Mouse (Mus musculus): ENCODE data around the gene Tmem52.
"Not testable (repeated sequence)": the region's sequence is repeated elsewhere in the genome, so short reads cannot be mapped to it uniquely, and the experiment has no call there.

Gene Tmem52

GRCm38 (mm10) chr4:155472716-155473290 lies 3.9 kb downstream of the Tmem52 start:
- no peak for DNase-seq (ENCODE audit: low spot score)

GRCm38 (mm10) chr4:155473319-155473718 lies 4.4 kb downstream of the Tmem52 start:
- no peak for DNase-seq (ENCODE audit: low spot score)

- DNase-seq (ENCODE audit: low spot score) = not testable (repeated sequence)
These were observed 4.9 kb downstream of the Tmem52 start for GRCm38 (mm10) chr4:155473796-155474195.

- peak; percentile 83 for DNase-seq (ENCODE audit: low spot score)
These were observed 12.6 kb downstream of the Tmem52 start for GRCm38 (mm10) chr4:155481381-155482124.

GRCm38 (mm10) chr4:155482125-155482480 lies 13.2 kb downstream of the Tmem52 start:
- no peak for DNase-seq (ENCODE audit: low spot score)

- DNase-seq (ENCODE audit: low spot score) = no peak
These were observed 14.0 kb downstream of the Tmem52 start for GRCm38 (mm10) chr4:155482733-155483540.

GRCm38 (mm10) chr4:155485521-155485920 lies 16.6 kb downstream of the Tmem52 start:
- no peak for DNase-seq (ENCODE audit: low spot score)

GRCm38 (mm10) chr4:155487746-155488145 lies 18.8 kb downstream of the Tmem52 start:
- DNase-seq (ENCODE audit: low spot score) = no peak

- no peak for DNase-seq (ENCODE audit: low spot score)
These were observed 19.5 kb downstream of the Tmem52 start for GRCm38 (mm10) chr4:155488232-155489025.

- DNase-seq (ENCODE audit: low spot score) = no peak
These were observed 20.4 kb downstream of the Tmem52 start for GRCm38 (mm10) chr4:155489101-155489970.

GRCm38 (mm10) chr4:155490456-155490855 lies 21.5 kb downstream of the Tmem52 start:
- DNase-seq (ENCODE audit: low spot score) = no peak

- DNase-seq (ENCODE audit: low spot score) = peak; percentile 89
These were observed 22.1 kb downstream of the Tmem52 start, which contains the start of gene Gnb1 for GRCm38 (mm10) chr4:155490990-155491504. Gene Gnb1 (plus strand): TSS chr4:155491361.

GRCm38 (mm10) chr4:155491529-155492130 lies 22.7 kb downstream of the Tmem52 start:
- peak; percentile 50 for DNase-seq (ENCODE audit: low spot score)

GRCm38 (mm10) chr4:155492131-155492633 lies 23.3 kb downstream of the Tmem52 start:
- DNase-seq (ENCODE audit: low spot score) = peak; percentile 70

- no peak for DNase-seq (ENCODE audit: low spot score)
These were observed 26.0 kb downstream of the Tmem52 start for GRCm38 (mm10) chr4:155494891-155495290.

GRCm38 (mm10) chr4:155497963-155498362 lies 29.0 kb downstream of the Tmem52 start:
- no peak for DNase-seq (ENCODE audit: low spot score)

GRCm38 (mm10) chr4:155501126-155501525 lies 32.2 kb downstream of the Tmem52 start:
- DNase-seq (ENCODE audit: low spot score) = no peak

- DNase-seq (ENCODE audit: low spot score) = no peak
These were observed 36.2 kb downstream of the Tmem52 start for GRCm38 (mm10) chr4:155505067-155505466.

- DNase-seq (ENCODE audit: low spot score) = no peak
These were observed 36.9 kb downstream of the Tmem52 start for GRCm38 (mm10) chr4:155505671-155506295.

- DNase-seq (ENCODE audit: low spot score) = no peak
These were observed 39.7 kb downstream of the Tmem52 start for GRCm38 (mm10) chr4:155508614-155509013.
